ENCODE assay signal across 19 mouse cellular contexts in genomic region chr8:5030651-5031050, GRCm38 (mm10).
DNase-seq lines count a peak whose midpoint lies in the region; ATAC-seq lines count a peak whose summit lies in the region.
"Had no signal": no experiment of that assay in that cellular context is flagged by ENCODE, and none has a peak within 500 bp of the region (broad histone marks: within the 10 kb centered on the region; RNA-seq: fewer than 3 reads in every experiment).

No protein-coding gene starts in this region.

- WGBS in kidney, embryonic 15.5 days = 45% methylated on average over 3 of the region's 3 CpGs
- 35% methylated on average over 3 of the region's 3 CpGs for WGBS in embryonic facial prominence, embryonic 11.5 days
- 55% methylated on average over 3 of the region's 3 CpGs for WGBS in liver, embryonic 16.5 days (ENCODE audit: insufficient replicate concordance)

- H3K9me3 ChIP-seq in kidney, embryonic 15.5 days (replicated peaks) = no peaks in the 10 kb centered on the region
- no peaks in the 10 kb centered on the region for H3K9me3 ChIP-seq in embryonic facial prominence, embryonic 11.5 days (replicated peaks; ENCODE audit: control insufficient read depth, low read length)
- no peaks in the 10 kb centered on the region for H3K9me3 ChIP-seq in liver, embryonic 16.5 days (replicated peaks; ENCODE audit: control insufficient read depth, low read length)
- H3K9me3 ChIP-seq: embryonic facial prominence, embryonic 12.5 days; G1E; hindbrain, embryonic 13.5 days; midbrain, embryonic 12.5 days had no signal

- H3K4me2 ChIP-seq in kidney, embryonic 15.5 days = no peak overlapping the region
- no peak overlapping the region for H3K4me2 ChIP-seq in embryonic facial prominence, embryonic 11.5 days (ENCODE audit: low read depth, low read length)
- no peak overlapping the region for H3K4me2 ChIP-seq in liver, embryonic 16.5 days (ENCODE audit: low read depth, low read length)
- H3K4me2 ChIP-seq: embryonic facial prominence, embryonic 12.5 days; hindbrain, embryonic 13.5 days; midbrain, embryonic 12.5 days had no signal

- no peak overlapping the region for H3K9ac ChIP-seq in kidney, embryonic 15.5 days
- no peak overlapping the region for H3K9ac ChIP-seq in embryonic facial prominence, embryonic 11.5 days (replicated peaks; ENCODE audit: low read length)
- H3K9ac ChIP-seq in liver, embryonic 16.5 days (ENCODE audit: low read depth, low read length) = no peak overlapping the region
- H3K9ac ChIP-seq: embryonic facial prominence, embryonic 12.5 days; hindbrain, embryonic 13.5 days; midbrain, embryonic 12.5 days had no signal

- H3K36me3 ChIP-seq in kidney, embryonic 15.5 days = no peaks in the 10 kb centered on the region
- H3K36me3 ChIP-seq in embryonic facial prominence, embryonic 11.5 days (replicated peaks; ENCODE audit: control insufficient read depth, insufficient read depth, low read depth, low read length) = no peaks in the 10 kb centered on the region
- H3K36me3 ChIP-seq in liver, embryonic 16.5 days (ENCODE audit: control insufficient read depth, insufficient read depth) = no peaks in the 10 kb centered on the region
- H3K36me3 ChIP-seq: embryonic facial prominence, embryonic 12.5 days; G1E; hindbrain, embryonic 13.5 days; midbrain, embryonic 12.5 days had no signal

- H3K27me3 ChIP-seq in kidney, embryonic 15.5 days = no peaks in the 10 kb centered on the region
- H3K27me3 ChIP-seq in embryonic facial prominence, embryonic 11.5 days (ENCODE audit: control insufficient read depth, insufficient read depth, low read length) = no peaks in the 10 kb centered on the region
- no peaks in the 10 kb centered on the region for H3K27me3 ChIP-seq in liver, embryonic 16.5 days (ENCODE audit: control insufficient read depth, insufficient read depth, low read depth, low read length)
- H3K27me3 ChIP-seq: embryonic facial prominence, embryonic 12.5 days; hindbrain, embryonic 13.5 days; midbrain, embryonic 12.5 days had no signal

- H3K27ac ChIP-seq in kidney, embryonic 15.5 days = no peak overlapping the region
- H3K27ac ChIP-seq in embryonic facial prominence, embryonic 11.5 days (replicated peaks; ENCODE audit: low read depth, low read length) = no peak overlapping the region
- no peak overlapping the region for H3K27ac ChIP-seq in liver, embryonic 16.5 days (ENCODE audit: low read length)
- H3K27ac ChIP-seq: embryonic facial prominence, embryonic 12.5 days; hindbrain, embryonic 13.5 days; macrophage; midbrain, embryonic 12.5 days had no signal

- H3K4me3 ChIP-seq in kidney, embryonic 15.5 days (replicated peaks) = no peak overlapping the region
- H3K4me3 ChIP-seq in embryonic facial prominence, embryonic 11.5 days (ENCODE audit: low read depth, low read length) = no peak overlapping the region
- no peak overlapping the region for H3K4me3 ChIP-seq in liver, embryonic 16.5 days (ENCODE audit: low read depth, low read length)
- H3K4me3 ChIP-seq: embryonic facial prominence, embryonic 12.5 days; hindbrain, embryonic 13.5 days; midbrain, embryonic 12.5 days had no signal

- no peak for ATAC-seq in kidney, embryonic 15.5 days (replicated peaks; ENCODE audit: low FRiP score)
- no peak for ATAC-seq in embryonic facial prominence, embryonic 11.5 days (replicated peaks; ENCODE audit: insufficient number of reproducible peaks, low FRiP score, low TSS enrichment, low read depth)
- peak; percentile 77 for ATAC-seq in liver, embryonic 16.5 days (ENCODE audit: low read depth)
- ATAC-seq in erythroblast, adult 5-6 weeks (replicated peaks; ENCODE audit: low FRiP score, poor library complexity, severe bottlenecking) = no peak
- ATAC-seq: CD4-positive, CD25-positive, alpha-beta regulatory T cell, adult 4 months had no signal

- peak; percentile 70 for DNase-seq in kidney, adult 11 months
- peak; percentile 46 for DNase-seq in embryonic facial prominence, embryonic 11.5 days (ENCODE audit: low spot score)
- peak; percentile 19 for DNase-seq in kidney, postnatal 10 days
- DNase-seq in left cerebral cortex, adult 9 months (ENCODE audit: low spot score in 2 of 2) = no peak
- DNase-seq in heart, adult 18-20 months = no peak
- DNase-seq: cerebellum, adult 9-11 months; gastrocnemius, postnatal 14 days; heart, postnatal 10 days; lung, adult 18-20 months; right cerebral cortex, postnatal 4 days had no signal

- no peaks in the 10 kb centered on the region for H3K4me1 ChIP-seq in kidney, embryonic 15.5 days
- H3K4me1 ChIP-seq in embryonic facial prominence, embryonic 11.5 days (ENCODE audit: control insufficient read depth, insufficient read depth, low read length) = no peaks in the 10 kb centered on the region
- no peaks in the 10 kb centered on the region for H3K4me1 ChIP-seq in liver, embryonic 16.5 days (ENCODE audit: control insufficient read depth, low read depth, low read length)
- H3K4me1 ChIP-seq: embryonic facial prominence, embryonic 12.5 days; hindbrain, embryonic 13.5 days; midbrain, embryonic 12.5 days had no signal

Comparison
In these comparisons a context has a peak if more than half of its experiments do, and no peak if none do; other contexts are left out.
1. DNase-seq: peak in kidney, adult 11 months (single experiment), embryonic facial prominence, embryonic 11.5 days (single experiment) and kidney, postnatal 10 days (single experiment); none in left cerebral cortex, adult 9 months (0 of 2) and heart, adult 18-20 months (0 of 2).